Mouse (Mus musculus) forebrain, embryonic 15.5 days (tissue): ENCODE data around the gene Slc6a19. TPM values are rescaled to one million over a fixed set of nuclear protein-coding genes. Genes with fewer than 3 reads are reported as not detected.
"Not testable (repeated sequence)": the region's sequence is repeated elsewhere in the genome, so short reads cannot be mapped to it uniquely, and the experiment has no call there.

Experiments used
- ATAC-seq: fragments of 200-750 bp; cut with Nextera tagmentation; replicated peaks from 2 replicates; pipeline ENCODE4 v1.8.0; 2017; ENCODE audit warnings: mild to moderate bottlenecking, moderate TSS enrichment, moderate library complexity
- H3K27ac ChIP-seq: fragments of 300-500 bp; sonication (generic); replicated peaks from 2 replicates; pipeline ENCODE4 v1.5.1; 2015; ENCODE audit warnings: mild to moderate bottlenecking, inconsistent platforms
- H3K27me3 ChIP-seq: fragments of 300-500 bp; sonication (generic); 2 replicates; pipeline ENCODE4 v1.6.1; 2015; ENCODE audit warnings: inconsistent platforms
- H3K36me3 ChIP-seq: fragments of 300-500 bp; sonication (generic); 2 replicates; pipeline ENCODE4 v1.6.1; 2015; ENCODE audit warnings: mild to moderate bottlenecking, inconsistent platforms
- H3K4me1 ChIP-seq: fragments of 300-500 bp; sonication (generic); 2 replicates; pipeline ENCODE4 v1.6.1; 2015; ENCODE audit warnings: inconsistent platforms
- H3K4me2 ChIP-seq: fragments of 300-500 bp; sonication (generic); replicated peaks from 2 replicates; pipeline ENCODE4 v1.6.1; 2015; ENCODE audit warnings: mild to moderate bottlenecking, inconsistent platforms
- H3K4me3 ChIP-seq: fragments of 300-500 bp; sonication (generic); 2 replicates; pipeline ENCODE4 v1.5.1; 2015; ENCODE audit warnings: mild to moderate bottlenecking, inconsistent platforms
- H3K9ac ChIP-seq: fragments of 300-500 bp; sonication (generic); replicated peaks from 2 replicates; pipeline ENCODE4 v1.6.1; 2015; ENCODE audit warnings: mild to moderate bottlenecking, inconsistent platforms
- H3K9me3 ChIP-seq: fragments of 300-500 bp; sonication (generic); 2 replicates; pipeline ENCODE4 v1.6.1; 2016; ENCODE audit warnings: inconsistent platforms
- whole genome bisulfite sequencing: fragments of 180-500 bp; shearing (Covaris S2); methylation state at CpG from one replicate; pipeline ENCODE4 v1.1.7; 2015; ENCODE audit warnings: mixed read lengths; 5-methylcytosine and 5-hydroxymethylcytosine counted together
- polyA plus RNA-seq: library from polyadenylated mRNA; unstranded; fragments of >200 nt; fragmentation: Nextera tagmentation; extraction: Ambion mirVana; gene quantifications from 2 replicates; pipeline ENCODE4 v1.2.1, GENCODE M21; 2015

Gene Slc6a19
- 0.06 TPM in 1 of 2 replicates, not detected in the other for polyA plus RNA-seq

DNA sequence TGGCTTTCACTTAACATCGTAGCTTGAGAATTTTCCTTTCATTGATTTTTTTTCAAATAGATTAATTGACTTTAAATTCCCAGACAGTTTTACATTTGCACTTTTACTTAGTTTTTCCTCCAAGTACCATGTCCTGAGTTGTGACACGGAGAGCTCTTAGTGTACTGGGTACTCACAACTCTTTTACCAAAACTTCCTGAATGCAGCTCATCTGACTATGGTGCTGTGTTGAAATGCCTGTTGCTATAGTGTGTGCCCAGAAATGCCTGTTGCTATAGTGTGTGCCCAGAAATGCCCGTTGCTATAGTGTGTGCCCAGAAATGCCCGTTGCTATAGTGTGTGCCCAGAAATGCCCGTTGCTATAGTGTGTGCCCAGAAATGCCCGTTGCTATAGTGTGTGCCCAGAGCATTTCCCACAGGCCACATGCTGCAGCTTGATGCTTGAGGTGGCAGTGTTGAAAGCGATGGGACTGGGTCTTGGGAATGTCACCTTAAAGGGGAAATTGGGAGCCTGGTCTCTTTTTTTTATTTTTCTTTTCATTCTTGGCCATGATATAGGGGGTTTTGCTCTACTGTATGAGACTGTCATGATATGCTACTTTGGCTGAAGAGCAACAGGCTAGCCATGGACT, at the start of gene Slc6a19:
TSS of gene Slc6a19 (minus strand) at position 172 of the 632 bp plus-strand sequence.
- no peaks in the 10 kb centered on the region for H3K27me3 ChIP-seq
- H3K27ac ChIP-seq = no peak within 1 kb of the TSS
- H3K4me1 ChIP-seq = no peaks in the 10 kb centered on the region
- whole genome bisulfite sequencing = 54% methylated on average over 7 of the region's 7 CpGs
- no peaks in the 10 kb centered on the region for H3K36me3 ChIP-seq
- no peak for ATAC-seq
- no peaks in the 10 kb centered on the region for H3K9me3 ChIP-seq
- H3K4me2 ChIP-seq = no peak within 1 kb of the TSS
- H3K4me3 ChIP-seq = no peak within 1 kb of the TSS
- no peak within 1 kb of the TSS for H3K9ac ChIP-seq

DNA sequence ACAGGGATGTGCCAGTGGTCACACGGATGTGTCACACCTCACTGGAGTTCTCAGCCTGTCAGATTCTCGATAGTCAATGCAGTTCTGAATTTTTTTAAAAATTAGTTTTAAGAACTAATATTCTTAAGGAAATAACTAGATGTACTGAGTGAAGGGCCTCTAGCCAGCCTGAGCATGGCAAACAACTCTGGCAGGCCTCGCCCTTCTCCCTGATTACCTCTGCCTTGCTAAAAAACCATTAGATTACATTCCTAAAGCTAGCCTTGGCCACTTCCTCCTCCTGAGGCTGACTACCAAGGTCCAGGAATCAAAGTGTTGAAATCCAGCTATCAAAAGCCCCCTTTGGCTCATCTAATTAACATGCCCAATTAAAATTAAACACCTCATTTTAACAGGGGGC, 46.6 kb upstream of the Slc6a19 start:
- Histone ChIP-seq H3K9ac (no peak overlapping the region), H3K4me3 (no peak overlapping the region), H3K4me1 (peaks cover 4% of the 10 kb centered on the region), H3K27ac (no peak overlapping the region), H3K9me3 (no peaks in the 10 kb centered on the region), H3K27me3 (no peaks in the 10 kb centered on the region), H3K36me3 (no peaks in the 10 kb centered on the region), H3K4me2 (no peak overlapping the region)
- ATAC-seq = no peak
- 83% methylated on average over 3 of the region's 3 CpGs for WGBS

DNA sequence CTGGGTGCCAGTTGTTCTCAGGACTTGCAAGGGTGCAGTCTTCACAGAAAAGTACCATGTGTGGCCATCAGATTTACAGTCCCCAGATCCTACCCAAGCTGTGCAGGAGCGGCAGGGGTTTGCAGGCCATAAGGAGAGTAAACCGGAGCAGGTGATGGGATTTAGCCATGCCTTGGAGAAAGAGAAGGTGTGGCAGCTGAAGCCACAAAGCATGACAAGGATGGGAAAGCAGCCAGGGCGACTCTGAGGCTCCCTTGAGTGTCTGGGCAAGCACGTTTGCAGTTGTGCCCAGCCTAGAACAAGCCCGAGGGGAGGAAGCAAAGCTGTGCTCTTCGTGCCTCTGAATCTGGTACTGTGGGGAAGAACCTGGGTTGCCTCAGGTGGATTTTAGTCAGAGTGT, 45.8 kb upstream of the Slc6a19 start:
- WGBS = 62% methylated on average over 6 of the region's 6 CpGs
- Histone ChIP-seq H3K4me1 (peaks cover 4% of the 10 kb centered on the region), H3K27me3 (no peaks in the 10 kb centered on the region), H3K9ac (no peak overlapping the region), H3K36me3 (no peaks in the 10 kb centered on the region), H3K4me3 (no peak overlapping the region), H3K9me3 (no peaks in the 10 kb centered on the region), H3K27ac (no peak overlapping the region), H3K4me2 (no peak overlapping the region)
- no peak for ATAC-seq

DNA sequence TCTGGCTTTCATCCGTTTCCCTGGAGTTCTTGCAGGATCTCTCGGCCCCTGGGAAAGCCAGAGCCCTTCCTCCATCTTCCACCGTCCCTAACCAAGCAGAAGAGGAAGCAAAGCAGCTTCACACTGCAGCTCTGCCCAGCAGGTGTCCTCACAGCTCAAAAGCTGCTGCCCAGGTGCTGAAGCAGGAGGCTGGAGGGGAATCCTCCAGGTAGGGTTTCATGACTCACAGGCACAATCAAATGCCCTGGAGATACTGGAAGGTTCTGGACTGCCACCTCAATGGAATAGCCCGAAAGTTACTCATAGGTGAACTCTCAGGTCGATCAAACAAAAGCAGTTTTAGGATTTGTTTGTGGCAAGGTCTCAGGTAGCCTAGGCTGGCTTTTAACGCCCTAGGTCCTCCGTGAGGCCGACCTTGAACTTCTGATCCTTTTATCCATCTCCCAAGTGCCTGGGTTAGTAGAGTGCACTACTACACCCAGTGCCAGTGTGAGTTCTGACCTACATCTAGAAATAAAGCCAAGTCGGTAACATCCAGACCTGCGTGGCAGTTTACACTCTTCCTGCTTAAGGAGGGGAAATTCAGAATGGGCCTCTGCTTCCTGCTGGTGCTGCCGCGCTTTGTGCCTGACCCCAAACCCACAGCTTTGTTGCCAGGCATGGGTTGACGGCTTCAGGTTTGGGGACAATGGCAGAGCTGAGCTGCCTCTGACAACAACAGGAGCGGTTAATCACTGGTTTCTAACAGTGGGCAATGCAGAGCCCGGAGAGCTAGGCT, 44.2 kb upstream of the Slc6a19 start:
- 30% methylated on average over 15 of the region's 15 CpGs for WGBS
- H3K27ac ChIP-seq = no peak overlapping the region

DNA sequence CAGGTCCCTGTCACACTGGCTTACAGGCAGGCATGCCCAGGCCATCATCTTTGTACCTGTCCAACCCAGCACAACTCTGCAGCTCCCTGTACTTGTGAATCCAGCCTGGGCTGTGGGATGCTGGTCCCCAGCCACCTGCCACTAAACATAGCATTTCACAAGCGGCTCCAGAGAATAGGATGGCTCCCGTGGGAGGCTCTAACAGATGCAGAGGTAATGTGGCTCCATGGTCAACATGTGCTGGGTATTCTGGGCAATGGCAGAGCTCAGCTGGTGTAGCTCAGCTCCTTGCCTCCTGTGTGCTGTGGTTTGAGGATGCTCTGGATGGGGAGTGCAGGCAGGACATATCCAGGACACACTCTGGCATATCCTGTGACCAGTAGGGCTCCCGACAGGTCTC, 39.0 kb upstream of the Slc6a19 start:
- no peaks in the 10 kb centered on the region for H3K36me3 ChIP-seq
- H3K4me1 ChIP-seq = no peaks in the 10 kb centered on the region
- H3K4me2 ChIP-seq = no peak overlapping the region
- 74% methylated on average over 3 of the region's 3 CpGs for WGBS
- H3K4me3 ChIP-seq = no peak overlapping the region
- no peak overlapping the region for H3K27ac ChIP-seq
- H3K27me3 ChIP-seq = no peaks in the 10 kb centered on the region
- no peak for ATAC-seq
- no peaks in the 10 kb centered on the region for H3K9me3 ChIP-seq
- H3K9ac ChIP-seq = no peak overlapping the region

More for the DNA sequence above, 44.2 kb upstream of the Slc6a19 start:
- ATAC-seq = 0 out of 2 replicates have a peak, but pooled peaks have one; percentile 11
- H3K4me1 ChIP-seq = peaks cover 4% of the 10 kb centered on the region
- no peak overlapping the region for H3K4me2 ChIP-seq
- no peak overlapping the region for H3K4me3 ChIP-seq
- H3K36me3 ChIP-seq = no peaks in the 10 kb centered on the region
- H3K9ac ChIP-seq = no peak overlapping the region
- H3K9me3 ChIP-seq = no peaks in the 10 kb centered on the region
- no peaks in the 10 kb centered on the region for H3K27me3 ChIP-seq

DNA sequence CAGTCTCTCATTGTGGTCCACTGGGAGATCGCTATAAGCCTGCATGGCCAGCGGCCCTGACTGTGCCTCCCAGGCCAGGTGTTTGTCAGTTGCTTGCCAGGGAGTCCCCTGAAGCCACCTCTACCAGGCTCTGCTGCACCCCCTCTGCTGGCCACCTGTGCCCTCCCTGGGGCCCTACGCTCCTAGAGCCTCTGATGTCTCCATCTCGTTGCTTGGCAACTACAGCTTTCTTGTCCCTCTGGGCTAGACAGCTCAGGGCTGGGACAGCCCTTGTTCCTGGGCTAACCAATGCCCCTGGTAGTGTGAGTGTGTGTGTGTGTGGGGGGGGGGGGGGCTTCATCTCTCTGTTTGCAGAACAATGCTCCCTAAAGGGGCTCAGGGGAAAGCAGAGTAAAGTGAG, 38.3 kb upstream of the Slc6a19 start:
- ATAC-seq = 0 out of 2 replicates have a peak, but pooled peaks have one; percentile 41
- Histone ChIP-seq H3K9ac (no peak overlapping the region), H3K36me3 (no peaks in the 10 kb centered on the region), H3K4me2 (no peak overlapping the region), H3K27ac (no peak overlapping the region), H3K4me3 (no peak overlapping the region), H3K27me3 (no peaks in the 10 kb centered on the region), H3K9me3 (no peaks in the 10 kb centered on the region), H3K4me1 (no peaks in the 10 kb centered on the region)
- 47% methylated on average over 4 of the region's 4 CpGs for WGBS

DNA sequence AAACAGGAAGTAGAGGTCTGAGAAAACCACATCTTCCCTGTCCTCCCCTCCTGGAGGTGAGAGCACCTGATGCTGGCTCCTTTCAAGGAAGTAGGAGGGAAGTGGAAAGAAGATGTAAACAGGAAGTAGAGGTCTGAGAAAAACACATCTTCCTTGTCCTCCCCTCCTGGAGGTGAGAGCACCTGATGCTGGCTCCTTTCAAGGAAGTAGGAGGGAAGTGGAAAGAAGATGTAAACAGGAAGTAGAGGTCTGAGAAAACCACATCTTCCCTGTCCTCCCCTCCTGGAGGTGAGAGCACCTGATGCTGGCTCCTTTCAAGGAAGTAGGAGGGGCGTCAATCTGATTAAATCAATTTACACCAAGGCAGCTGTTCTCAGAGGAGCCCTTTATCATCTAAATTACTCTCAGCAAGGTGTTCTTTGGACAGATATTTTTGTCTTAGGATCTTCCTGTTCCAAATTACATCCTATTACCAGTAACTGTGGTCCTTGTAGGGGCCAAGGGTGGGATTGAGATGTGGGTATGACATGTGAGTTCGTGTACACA, 35.8 kb upstream of the Slc6a19 start:
- not testable (repeated sequence) for H3K27ac ChIP-seq, H3K27me3 ChIP-seq, H3K9ac ChIP-seq, H3K9me3 ChIP-seq, ATAC-seq, H3K36me3 ChIP-seq, H3K4me2 ChIP-seq, H3K4me1 ChIP-seq, H3K4me3 ChIP-seq
- WGBS = 63% methylated on average over 2 of the region's 2 CpGs

DNA sequence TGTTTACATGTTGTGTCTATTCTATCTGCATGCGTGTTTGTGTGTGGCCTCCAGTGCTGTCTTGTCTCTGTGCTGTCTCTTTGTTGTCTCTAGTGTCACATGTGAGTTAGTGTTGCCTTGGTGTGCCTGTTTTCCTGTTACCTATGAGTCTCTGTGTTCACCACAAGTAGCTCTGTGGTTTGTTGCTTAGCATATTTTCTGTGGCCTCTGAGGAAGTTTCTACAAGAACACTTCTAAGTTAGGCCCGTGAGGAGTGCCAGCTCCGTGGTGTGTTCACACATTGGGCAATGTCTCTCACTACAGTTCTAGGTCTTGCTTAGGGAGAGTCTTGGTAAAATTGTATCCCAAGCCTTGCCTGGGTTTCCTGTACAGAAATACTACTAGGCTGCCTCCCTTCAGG, 32.3 kb upstream of the Slc6a19 start:
- no peak for ATAC-seq
- no peak overlapping the region for H3K4me3 ChIP-seq
- H3K9ac ChIP-seq = no peak overlapping the region
- H3K4me2 ChIP-seq = no peak overlapping the region
- H3K27me3 ChIP-seq = peaks cover 11% of the 10 kb centered on the region; the same call in 1 of the 2 replicates
- no peak overlapping the region for H3K27ac ChIP-seq
- peaks cover 9% of the 10 kb centered on the region; the same call in 1 of the 2 replicates for H3K4me1 ChIP-seq
- 92% methylated on average over 3 of the region's 3 CpGs for WGBS
- no peaks in the 10 kb centered on the region for H3K36me3 ChIP-seq
- no peaks in the 10 kb centered on the region for H3K9me3 ChIP-seq

DNA sequence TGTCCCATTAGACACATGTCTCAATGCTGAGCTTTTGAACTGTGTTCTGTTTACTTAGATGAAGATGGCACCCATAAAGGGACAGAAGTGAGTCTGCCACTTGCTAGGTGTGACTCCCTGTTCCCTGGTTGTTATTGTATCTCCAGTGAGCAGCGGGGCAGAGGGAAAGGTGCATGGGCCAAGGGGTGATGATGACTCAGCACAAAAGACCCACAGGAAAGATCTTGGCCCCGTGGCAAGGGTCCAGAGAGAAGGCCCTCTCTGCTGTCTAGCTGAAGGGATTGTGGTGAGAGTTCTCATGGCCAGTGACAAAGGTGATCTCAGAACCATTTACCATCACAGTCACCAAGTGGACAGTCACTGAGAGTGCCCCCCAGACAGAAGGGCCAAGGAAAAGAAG, 31.3 kb upstream of the Slc6a19 start:
- 76% methylated on average over 2 of the region's 2 CpGs for WGBS
- H3K36me3 ChIP-seq = no peaks in the 10 kb centered on the region
- peaks cover 9% of the 10 kb centered on the region; the same call in 1 of the 2 replicates for H3K4me1 ChIP-seq
- H3K9me3 ChIP-seq = no peaks in the 10 kb centered on the region
- H3K4me3 ChIP-seq = no peak overlapping the region
- H3K27me3 ChIP-seq = peaks cover 11% of the 10 kb centered on the region; the same call in 1 of the 2 replicates
- H3K9ac ChIP-seq = no peak overlapping the region
- no peak overlapping the region for H3K27ac ChIP-seq
- ATAC-seq = no peak
- H3K4me2 ChIP-seq = no peak overlapping the region

DNA sequence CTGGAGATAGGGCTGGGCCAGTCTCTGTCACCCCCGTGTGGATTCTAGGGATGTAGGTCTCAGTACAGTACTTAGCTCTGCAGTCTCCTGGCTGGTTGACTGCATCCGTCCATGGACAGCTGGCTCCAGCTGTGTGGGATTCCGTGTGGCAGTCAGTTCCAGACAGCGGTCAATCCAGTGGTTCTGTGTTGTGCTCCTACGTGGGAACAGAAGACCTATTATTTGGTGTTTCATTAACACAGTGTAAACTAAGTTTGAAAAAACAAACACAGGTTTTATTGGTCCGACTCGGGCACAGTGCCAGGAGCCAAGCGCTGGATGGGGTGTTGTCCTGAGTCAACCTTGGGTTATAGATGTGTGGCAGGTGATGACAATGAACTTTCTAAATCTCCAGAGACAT, 30.6 kb upstream of the Slc6a19 start:
- Histone ChIP-seq H3K9ac (no peak overlapping the region), H3K36me3 (no peaks in the 10 kb centered on the region), H3K4me1 (peaks cover 9% of the 10 kb centered on the region; the same call in 1 of the 2 replicates), H3K27me3 (peaks cover 11% of the 10 kb centered on the region; the same call in 1 of the 2 replicates), H3K4me3 (no peak overlapping the region), H3K9me3 (no peaks in the 10 kb centered on the region), H3K27ac (no peak overlapping the region), H3K4me2 (no peak overlapping the region)
- WGBS = 86% methylated on average over 8 of the region's 8 CpGs
- ATAC-seq = no peak

DNA sequence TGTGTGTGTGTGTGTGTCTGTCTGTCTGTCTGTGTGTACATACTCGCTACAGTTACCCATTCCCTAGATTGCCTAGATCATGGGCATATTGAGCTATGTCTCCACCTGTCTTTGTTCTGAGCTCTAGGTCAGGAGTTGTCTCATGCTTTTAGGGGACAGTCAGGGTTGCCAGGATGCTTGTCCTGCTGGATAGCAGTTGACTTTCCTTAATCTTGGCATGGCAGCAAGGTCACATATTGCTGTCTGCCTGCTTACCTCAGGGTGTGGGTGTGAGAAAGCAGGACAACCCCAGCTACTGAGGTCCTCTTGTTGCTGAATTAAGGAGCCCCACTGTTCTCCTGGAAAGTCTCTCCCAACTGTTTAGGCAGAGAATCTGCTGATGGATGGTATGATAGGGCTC, 29.7 kb upstream of the Slc6a19 start:
- WGBS = 87% methylated on average over 1 of the region's 1 CpGs
- Histone ChIP-seq H3K4me1 (peaks cover 9% of the 10 kb centered on the region; the same call in 1 of the 2 replicates), H3K4me3 (no peak overlapping the region), H3K36me3 (no peaks in the 10 kb centered on the region), H3K27ac (no peak overlapping the region), H3K9ac (no peak overlapping the region), H3K27me3 (peaks cover 11% of the 10 kb centered on the region; the same call in 1 of the 2 replicates), H3K4me2 (no peak overlapping the region), H3K9me3 (no peaks in the 10 kb centered on the region)
- ATAC-seq = no peak
